Mouse (Mus musculus): ENCODE measurements around the gene Olfr319. TPM values are rescaled to one million over a fixed set of nuclear protein-coding genes. Genes with fewer than 3 reads are reported as not detected.
"Not testable (repeated sequence)": the region's sequence is repeated elsewhere in the genome, so short reads cannot be mapped to it uniquely, and the experiment has no call there.

Gene Olfr319
- polyA plus RNA-seq, 1 experiment from 2014 or later = not detected

DNA sequence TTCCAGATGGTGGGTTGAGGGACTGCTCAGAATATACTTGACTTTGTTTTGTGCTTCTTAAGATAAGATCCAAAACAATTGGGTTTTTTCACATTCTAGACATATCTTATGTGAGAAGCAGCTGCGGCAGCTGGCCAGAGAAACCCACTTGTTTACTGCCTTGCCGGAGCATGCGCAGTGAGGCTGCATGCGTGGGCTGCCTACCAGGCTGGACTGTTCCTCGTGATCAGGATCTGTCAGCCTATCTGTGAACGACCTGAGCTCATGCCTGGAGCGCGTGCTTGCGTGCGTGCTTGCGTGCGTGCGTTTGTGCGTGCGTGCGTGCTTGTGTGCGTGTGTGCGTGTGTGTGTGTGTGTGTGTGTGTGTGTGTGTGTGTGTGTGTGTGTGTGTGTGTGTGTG is 52.1 kb downstream of the Olfr319 start:
- not testable (repeated sequence) for H3K4me1 ChIP-seq; H3K36me3 ChIP-seq (replicated peaks); H3K27me3 ChIP-seq (replicated peaks; ENCODE audit: low read depth, poor library complexity, severe bottlenecking); H3K4me3 ChIP-seq; H3K27ac ChIP-seq (replicated peaks); H3K9me3 ChIP-seq; DNase-seq (ENCODE audit: low spot score)
- 80% methylated on average over 18 of the region's 18 CpGs for WGBS

- Histone ChIP-seq H3K36me3 (replicated peaks) (no peaks in the 10 kb centered on the region), H3K27ac (replicated peaks) (no peak within 1 kb of the TSS), H3K4me1 (no peaks in the 10 kb centered on the region), H3K27me3 (replicated peaks; ENCODE audit: low read depth, poor library complexity, severe bottlenecking) (no peaks in the 10 kb centered on the region), H3K9me3 (no peaks in the 10 kb centered on the region), H3K4me3 (no peak within 1 kb of the TSS)
- no peak for DNase-seq (ENCODE audit: low spot score)
- WGBS = 92% methylated on average over 2 of the region's 2 CpGs
These were observed 53.5 kb downstream of the Olfr319 start, which contains the start of gene Olfr316 for GRCm38 (mm10) chr11:58752434-58752833. Olfr316 (plus strand) TSS chr11:58752734.

Other genes starting within 250 kb of the Olfr319 start
- gene Lypd9, start 246.2 kb upstream of the Olfr319 start, polyA plus RNA-seq (2016; fragmentation: Nextera tagmentation; extraction: Ambion mirVana) = not detected in 2 replicates
- gene Olfr30, start 236.9 kb upstream of the Olfr319 start, polyA plus RNA-seq (2016; fragmentation: Nextera tagmentation; extraction: Ambion mirVana) = 0.10 TPM in 1 of 2 replicates, not detected in the other
- gene Olfr332, start 206.6 kb upstream of the Olfr319 start, polyA plus RNA-seq (2016; fragmentation: Nextera tagmentation; extraction: Ambion mirVana) = not detected in 2 replicates
- not detected in 2 replicates for gene Olfr331, start 196.6 kb upstream of the Olfr319 start, polyA plus RNA-seq (2016; fragmentation: Nextera tagmentation; extraction: Ambion mirVana)
- gene Olfr330, start 164.3 kb upstream of the Olfr319 start, polyA plus RNA-seq (2016; fragmentation: Nextera tagmentation; extraction: Ambion mirVana) = not detected in 2 replicates
- not detected in 2 replicates for gene Olfr329-ps, start 152.7 kb upstream of the Olfr319 start, polyA plus RNA-seq (2016; fragmentation: Nextera tagmentation; extraction: Ambion mirVana)
- gene Olfr328, start 143.5 kb upstream of the Olfr319 start, polyA plus RNA-seq (2016; fragmentation: Nextera tagmentation; extraction: Ambion mirVana) = 0.05 TPM in 2 replicates
- not detected in 2 replicates for gene Olfr224, start 128.6 kb upstream of the Olfr319 start, polyA plus RNA-seq (2016; fragmentation: Nextera tagmentation; extraction: Ambion mirVana)
- not detected in 2 replicates for gene Olfr325, start 121.4 kb upstream of the Olfr319 start, polyA plus RNA-seq (2016; fragmentation: Nextera tagmentation; extraction: Ambion mirVana)
- gene Olfr324, start 104.0 kb upstream of the Olfr319 start, polyA plus RNA-seq (2016; fragmentation: Nextera tagmentation; extraction: Ambion mirVana) = not detected in 2 replicates
- gene 2210407C18Rik, start 83.1 kb upstream of the Olfr319 start, polyA plus RNA-seq (2016; fragmentation: Nextera tagmentation; extraction: Ambion mirVana) = not detected in 2 replicates
- gene Olfr323, start 68.7 kb upstream of the Olfr319 start, polyA plus RNA-seq (2016; fragmentation: Nextera tagmentation; extraction: Ambion mirVana) = not detected in 2 replicates
- 0.54 and 0.62 TPM in 2 replicates for gene Trim58, start 58.7 kb upstream of the Olfr319 start, polyA plus RNA-seq (2016; fragmentation: Nextera tagmentation; extraction: Ambion mirVana)
- gene Olfr322, start 40.4 kb upstream of the Olfr319 start, polyA plus RNA-seq (2016; fragmentation: Nextera tagmentation; extraction: Ambion mirVana) = 0.05 TPM in 1 of 2 replicates, not detected in the other
- not detected in 2 replicates for gene Olfr320, start 18.1 kb upstream of the Olfr319 start, polyA plus RNA-seq (2016; fragmentation: Nextera tagmentation; extraction: Ambion mirVana)
- gene Olfr318, start 24.9 kb downstream of the Olfr319 start, polyA plus RNA-seq (2016; fragmentation: Nextera tagmentation; extraction: Ambion mirVana) = not detected in 2 replicates
- not detected in 2 replicates for gene Olfr317, start 40.0 kb downstream of the Olfr319 start, polyA plus RNA-seq (2016; fragmentation: Nextera tagmentation; extraction: Ambion mirVana)
- gene Olfr316, start 53.6 kb downstream of the Olfr319 start, polyA plus RNA-seq (2016; fragmentation: Nextera tagmentation; extraction: Ambion mirVana) = not detected in 2 replicates
- gene Olfr315, start 74.0 kb downstream of the Olfr319 start, polyA plus RNA-seq (2016; fragmentation: Nextera tagmentation; extraction: Ambion mirVana) = not detected in 2 replicates
- not detected in 2 replicates for gene Olfr314, start 83.8 kb downstream of the Olfr319 start, polyA plus RNA-seq (2016; fragmentation: Nextera tagmentation; extraction: Ambion mirVana)
- gene Fam183b, start 102.8 kb downstream of the Olfr319 start, polyA plus RNA-seq (2016; fragmentation: Nextera tagmentation; extraction: Ambion mirVana) = 1.4 and 1.6 TPM in 2 replicates
- gene Olfr313, start 115.8 kb downstream of the Olfr319 start, polyA plus RNA-seq (2016; fragmentation: Nextera tagmentation; extraction: Ambion mirVana) = not detected in 2 replicates
- gene Olfr312, start 130.1 kb downstream of the Olfr319 start, polyA plus RNA-seq (2016; fragmentation: Nextera tagmentation; extraction: Ambion mirVana) = not detected in 2 replicates
- not detected in 2 replicates for gene Olfr311, start 140.1 kb downstream of the Olfr319 start, polyA plus RNA-seq (2016; fragmentation: Nextera tagmentation; extraction: Ambion mirVana)
- 8.7 and 9.1 TPM in 2 replicates for gene Gm12258, start 148.0 kb downstream of the Olfr319 start, polyA plus RNA-seq (2016; fragmentation: Nextera tagmentation; extraction: Ambion mirVana)
- gene 2810021J22Rik, start 168.1 kb downstream of the Olfr319 start, polyA plus RNA-seq (2016; fragmentation: Nextera tagmentation; extraction: Ambion mirVana) = 10.6 and 10.8 TPM in 2 replicates
- 5.7 and 6.3 TPM in 2 replicates for gene Zfp39, start 205.1 kb downstream of the Olfr319 start, polyA plus RNA-seq (2016; fragmentation: Nextera tagmentation; extraction: Ambion mirVana)
- gene Btnl10, start 218.7 kb downstream of the Olfr319 start, polyA plus RNA-seq (2016; fragmentation: Nextera tagmentation; extraction: Ambion mirVana) = not detected in 2 replicates
- 255 and 258 TPM in 2 replicates for gene Rnf187, start 239.8 kb downstream of the Olfr319 start, polyA plus RNA-seq (2016; fragmentation: Nextera tagmentation; extraction: Ambion mirVana)
- gene Hist3h2ba, start 249.8 kb downstream of the Olfr319 start, polyA plus RNA-seq (2016; fragmentation: Nextera tagmentation; extraction: Ambion mirVana) = 23.0 and 25.0 TPM in 2 replicates

Measured in embryonic facial prominence, embryonic 10.5 days (tissue).